Mouse (Mus musculus) E14TG2a.4 (cell line): ENCODE results near the gene Csdc2.

Experiments used
- CTCF ChIP-seq: conservative IDR thresholded peaks from 2 replicates; pipeline ENCODE4 v1.5.1; 2014; ENCODE audit warnings: low read length
- NANOG ChIP-seq: IDR thresholded peaks from 2 replicates; pipeline ENCODE4 v1.6.1; 2014; ENCODE audit warnings: borderline replicate concordance, low read length, mixed read lengths
- POU5F1 ChIP-seq: IDR thresholded peaks from 2 replicates; pipeline ENCODE4 v1.6.1; 2014; ENCODE audit warnings: low read length, borderline replicate concordance

- TF ChIP-seq CTCF: no peak
- no peak for TF ChIP-seq POU5F1
- TF ChIP-seq NANOG: no peak
These were observed 37.8 kb upstream of the Csdc2 start for GRCm38 (mm10) chr15:81898751-81899150.
